In genomic region chr5:75574852-75575566, GRCm38 (mm10) we compare ENCODE assay signal across 9 mouse cellular contexts. TPM values are rescaled to one million over a fixed set of nuclear protein-coding genes. Genes with fewer than 3 reads are reported as not detected.
DNase-seq lines count a peak whose midpoint lies in the region; ATAC-seq and TF ChIP-seq lines count a peak whose summit lies in the region.
"Had no signal": no experiment of that assay in that cellular context is flagged by ENCODE, and none has a peak within 500 bp of the region (broad histone marks: within the 10 kb centered on the region; RNA-seq: fewer than 3 reads in every experiment).

Gene Kit, plus strand, starts transcription at chr5:75574916.

- DNase-seq in adrenal gland, postnatal 36 days, result peak; percentile 85
- DNase-seq in embryonic facial prominence, embryonic 10.5 days (ENCODE audit: low spot score), result peak; percentile 94
- DNase-seq in heart, adult 18-20 months, result peak; percentile 56 to 64
- DNase-seq in kidney, adult 18-20 months, result peak; percentile 64
- DNase-seq in limb, embryonic 11.5 days (ENCODE audit: low spot score), result peak; percentile 94
- DNase-seq in spleen, adult 2 months (ENCODE audit: low read depth in 1 of 2, low spot score in 2 of 2), result peak in 1 of 2 experiments; percentile 26
- DNase-seq in MN1 (ENCODE audit: low spot score), result no peak

- ATAC-seq in limb, embryonic 11.5 days (ENCODE audit: insufficient number of reproducible peaks, low FRiP score, low TSS enrichment, low read depth), result peak; percentile 87
- ATAC-seq in midbrain, embryonic 12.5 days (ENCODE audit: low FRiP score, low read depth), result peak; percentile 91

- peak within 1 kb of the TSS; percentile 91 for H3K4me2 ChIP-seq in limb, embryonic 11.5 days (ENCODE audit: low read depth, severe bottlenecking)
- peak within 1 kb of the TSS; percentile 99 for H3K4me2 ChIP-seq in midbrain, embryonic 12.5 days (replicated peaks)

- H3K27me3 ChIP-seq in embryonic facial prominence, embryonic 10.5 days (replicated peaks; ENCODE audit: low read depth, poor library complexity, severe bottlenecking), result peaks cover 54% of the 10 kb centered on the region
- no peaks in the 10 kb centered on the region for H3K27me3 ChIP-seq in limb, embryonic 11.5 days (ENCODE audit: control insufficient read depth, insufficient read depth, low read length)
- H3K27me3 ChIP-seq in midbrain, embryonic 12.5 days, result peaks cover 50% of the 10 kb centered on the region
- peaks cover 3% of the 10 kb centered on the region for H3K27me3 ChIP-seq in spleen, adult 2 months (ENCODE audit: control insufficient read depth, insufficient read depth, low read length)

- peak within 1 kb of the TSS; percentile 89 for H3K27ac ChIP-seq in embryonic facial prominence, embryonic 10.5 days (replicated peaks)
- no peak within 1 kb of the TSS for H3K27ac ChIP-seq in limb, embryonic 11.5 days (replicated peaks; ENCODE audit: low read depth, low read length)
- peak within 1 kb of the TSS; percentile 54 for H3K27ac ChIP-seq in midbrain, embryonic 12.5 days (replicated peaks)
- H3K27ac ChIP-seq in spleen, adult 2 months (ENCODE audit: insufficient read depth, low read length), result no peak within 1 kb of the TSS
- H3K27ac ChIP-seq: macrophage had no signal

- no peak for TF ChIP-seq POLR2A in spleen, adult 2 months (IDR thresholded peaks at IDR 0.05; ENCODE audit: low read depth, low read length)

- H3K9ac ChIP-seq in limb, embryonic 11.5 days (ENCODE audit: low read length), result peak within 1 kb of the TSS; percentile 59
- peak within 1 kb of the TSS; percentile 76 for H3K9ac ChIP-seq in midbrain, embryonic 12.5 days (replicated peaks)

- no peaks in the 10 kb centered on the region for H3K9me3 ChIP-seq in embryonic facial prominence, embryonic 10.5 days
- H3K9me3 ChIP-seq in limb, embryonic 11.5 days (ENCODE audit: control insufficient read depth, low read length), result no peaks in the 10 kb centered on the region
- no peaks in the 10 kb centered on the region for H3K9me3 ChIP-seq in midbrain, embryonic 12.5 days

- peak within 1 kb of the TSS; percentile 81 for H3K4me3 ChIP-seq in embryonic facial prominence, embryonic 10.5 days
- peak within 1 kb of the TSS; percentile 51 for H3K4me3 ChIP-seq in limb, embryonic 11.5 days (ENCODE audit: low read depth, low read length)
- peak within 1 kb of the TSS; percentile 70 for H3K4me3 ChIP-seq in midbrain, embryonic 12.5 days
- peak within 1 kb of the TSS; percentile 50 for H3K4me3 ChIP-seq in spleen, adult 2 months (ENCODE audit: extremely low read depth, insufficient read depth, insufficient read length)

- H3K4me1 ChIP-seq in embryonic facial prominence, embryonic 10.5 days, result peaks cover 49% of the 10 kb centered on the region
- H3K4me1 ChIP-seq in limb, embryonic 11.5 days (ENCODE audit: control insufficient read depth, insufficient read depth, low read length), result peaks cover 5% of the 10 kb centered on the region; the same call in 1 of the 2 replicates
- H3K4me1 ChIP-seq in midbrain, embryonic 12.5 days, result peaks cover 17% of the 10 kb centered on the region
- H3K4me1 ChIP-seq in spleen, adult 2 months (ENCODE audit: control insufficient read depth, insufficient read depth, insufficient read length), result peaks cover 6% of the 10 kb centered on the region

- WGBS in embryonic facial prominence, embryonic 10.5 days, result under 1% methylated on average over 65 of the region's 65 CpGs
- WGBS in limb, embryonic 11.5 days, result under 1% methylated on average over 65 of the region's 65 CpGs
- WGBS in midbrain, embryonic 12.5 days, result under 1% methylated on average over 64 of the region's 65 CpGs
- WGBS in spleen, adult 2 months, result 1% methylated on average over 65 of the region's 65 CpGs

- TF ChIP-seq CTCF in spleen, adult 2 months (IDR thresholded peaks at IDR 0.05; ENCODE audit: extremely low read depth, insufficient read depth, insufficient read length, insufficient replicate concordance), result no peak

- H3K36me3 ChIP-seq in embryonic facial prominence, embryonic 10.5 days (replicated peaks), result no peaks in the 10 kb centered on the region
- no peaks in the 10 kb centered on the region for H3K36me3 ChIP-seq in limb, embryonic 11.5 days (ENCODE audit: control insufficient read depth, insufficient read depth, low read length)
- no peaks in the 10 kb centered on the region for H3K36me3 ChIP-seq in midbrain, embryonic 12.5 days
- no peaks in the 10 kb centered on the region for H3K36me3 ChIP-seq in spleen, adult 2 months (ENCODE audit: control insufficient read depth, insufficient read depth, low read length)

RNA-seq across cellular contexts. Expression of gene Kit, which starts in this region (rescaled TPM):
- total RNA-seq in adrenal gland, postnatal 36 days (2021), result 1 to 10 TPM; 3.2 to 6.5 TPM
- polyA plus RNA-seq in embryonic facial prominence, embryonic 10.5 days (2016; fragmentation: Nextera tagmentation; extraction: Ambion mirVana), result 24.3 and 26.8 TPM in 2 replicates
- 1 to 10 TPM; 2.8 to 3.2 TPM for total RNA-seq in heart, adult 18-20 months (2021)
- polyA plus RNA-seq in limb, embryonic 11.5 days (2014; fragmentation: Nextera tagmentation; extraction: Ambion mirVana), result 15.5 and 16.9 TPM in 2 replicates
- 19.7 and 23.0 TPM in 2 replicates for polyA plus RNA-seq in midbrain, embryonic 12.5 days (2016; fragmentation: Nextera tagmentation; extraction: Ambion mirVana)
- 13.3 and 14.0 TPM in 2 replicates for polyA plus RNA-seq in spleen, adult 2 months (2012; rRNA removed)

Comparison
In these comparisons a context has a peak if more than half of its experiments do, and no peak if none do; other contexts are left out.
1. H3K27ac ChIP-seq: peak in embryonic facial prominence, embryonic 10.5 days (single experiment) and midbrain, embryonic 12.5 days (single experiment); none in limb, embryonic 11.5 days (single experiment) and spleen, adult 2 months (single experiment).
2. Peak in every context shown above with its lines, with median percentiles within 50 percentile points of each other: H3K4me3 ChIP-seq.